Mouse (Mus musculus) forebrain, embryonic 11.5 days (tissue): Measurements from ENCODE around the gene Agpat3. TPM values are rescaled to one million over a fixed set of nuclear protein-coding genes. Genes with fewer than 3 reads are reported as not detected.

Experiments used
- ATAC-seq: fragments of 200-750 bp; cut with Nextera tagmentation; replicated peaks from 2 replicates; pipeline ENCODE4 v1.8.0; 2017; ENCODE audit warnings: moderate TSS enrichment; ENCODE audit not compliant: low FRiP score
- DNase-seq: peaks from one replicate; pipeline ENCODE4 v3.0.0-alpha.2; 2017; ENCODE audit warnings: low spot score
- H3K27ac ChIP-seq: fragments of 300-500 bp; sonication (generic); 2 replicates; pipeline ENCODE4 v1.5.1; 2014; ENCODE audit warnings: low read depth, low read length
- H3K27me3 ChIP-seq: fragments of 300-500 bp; sonication (generic); 2 replicates; pipeline ENCODE4 v1.6.1; 2014; ENCODE audit warnings: mild to moderate bottlenecking, low read length, mixed read lengths; ENCODE audit not compliant: control insufficient read depth, insufficient read depth
- H3K36me3 ChIP-seq: fragments of 300-500 bp; sonication (generic); 2 replicates; pipeline ENCODE4 v1.6.1; 2014; ENCODE audit warnings: mild to moderate bottlenecking, low read length, moderate library complexity, mixed read lengths; ENCODE audit not compliant: control insufficient read depth, insufficient read depth
- H3K4me1 ChIP-seq: fragments of 300-500 bp; sonication (generic); replicated peaks from 2 replicates; pipeline ENCODE4 v1.6.1; 2014; ENCODE audit warnings: low read length, mixed read lengths; ENCODE audit not compliant: control insufficient read depth, insufficient read depth
- H3K4me2 ChIP-seq: fragments of 300-500 bp; sonication (generic); 2 replicates; pipeline ENCODE4 v1.6.1; 2014; ENCODE audit warnings: low read depth, mild to moderate bottlenecking, low read length, moderate library complexity, mixed read lengths; ENCODE audit not compliant: severe bottlenecking
- H3K4me3 ChIP-seq: fragments of 300-500 bp; sonication (generic); 2 replicates; pipeline ENCODE4 v1.5.1; 2014; ENCODE audit warnings: low read depth, low read length
- H3K9ac ChIP-seq: fragments of 300-500 bp; sonication (generic); 2 replicates; pipeline ENCODE4 v1.6.1; 2014; ENCODE audit warnings: low read length
- H3K9me3 ChIP-seq: fragments of 300-500 bp; sonication (generic); 2 replicates; pipeline ENCODE4 v1.6.1; 2016; ENCODE audit warnings: low read length, mixed read lengths; ENCODE audit not compliant: control insufficient read depth
- WGBS: fragments of 180-500 bp; shearing (Covaris S2); extraction: QIAGEN DNeasy Blood & Tissue Kit; methylation state at CpG from one replicate; pipeline ENCODE4 v1.1.7; 2014; 5-methylcytosine and 5-hydroxymethylcytosine counted together
- polyA plus RNA-seq: library from polyadenylated mRNA; unstranded; fragments of >200 nt; fragmentation: Nextera tagmentation; extraction: Ambion mirVana; gene quantifications from 2 replicates; pipeline ENCODE4 v1.2.1, GENCODE M21; 2014

Agpat3 gene
- polyA plus RNA-seq, 1 experiment from 2014 or later = 52.3 TPM

- 61% methylated on average over 20 of the region's 20 CpGs for WGBS
- no peak for DNase-seq
- no peak overlapping the region for H3K27ac ChIP-seq
- H3K4me1 ChIP-seq = no peaks in the 10 kb centered on the region; the same call in 1 of the 2 replicates
- no peak overlapping the region for H3K4me3 ChIP-seq
- H3K9ac ChIP-seq = no peak overlapping the region
- H3K36me3 ChIP-seq = no peaks in the 10 kb centered on the region
- no peak overlapping the region for H3K4me2 ChIP-seq
- H3K27me3 ChIP-seq = peaks cover 15% of the 10 kb centered on the region
- ATAC-seq = no peak
- H3K9me3 ChIP-seq = no peaks in the 10 kb centered on the region
Measured at GRCm38 (mm10) chr10:78388216-78388980, 36.1 kb upstream of the Agpat3 start.

GRCm38 (mm10) chr10:78385520-78385919 is 33.2 kb upstream of the Agpat3 start:
- Histone ChIP-seq H3K27me3 (peaks cover 2% of the 10 kb centered on the region), H3K4me1 (no peaks in the 10 kb centered on the region), H3K9ac (no peak overlapping the region), H3K4me3 (no peak overlapping the region), H3K4me2 (no peak overlapping the region), H3K9me3 (no peaks in the 10 kb centered on the region), H3K27ac (no peak overlapping the region), H3K36me3 (no peaks in the 10 kb centered on the region)
- no peak for ATAC-seq
- no peak for DNase-seq
- 78% methylated on average over 5 of the region's 5 CpGs for WGBS

GRCm38 (mm10) chr10:78383567-78383966 is 31.3 kb upstream of the Agpat3 start:
- DNase-seq = no peak
- ATAC-seq = no peak
- no peak overlapping the region for H3K4me2 ChIP-seq
- no peak overlapping the region for H3K4me3 ChIP-seq
- no peak overlapping the region for H3K9ac ChIP-seq
- no peak overlapping the region for H3K27ac ChIP-seq
- H3K36me3 ChIP-seq = no peaks in the 10 kb centered on the region
- H3K27me3 ChIP-seq = no peaks in the 10 kb centered on the region
- WGBS = 71% methylated on average over 3 of the region's 3 CpGs
- H3K9me3 ChIP-seq = no peaks in the 10 kb centered on the region
- no peaks in the 10 kb centered on the region for H3K4me1 ChIP-seq

DNA sequence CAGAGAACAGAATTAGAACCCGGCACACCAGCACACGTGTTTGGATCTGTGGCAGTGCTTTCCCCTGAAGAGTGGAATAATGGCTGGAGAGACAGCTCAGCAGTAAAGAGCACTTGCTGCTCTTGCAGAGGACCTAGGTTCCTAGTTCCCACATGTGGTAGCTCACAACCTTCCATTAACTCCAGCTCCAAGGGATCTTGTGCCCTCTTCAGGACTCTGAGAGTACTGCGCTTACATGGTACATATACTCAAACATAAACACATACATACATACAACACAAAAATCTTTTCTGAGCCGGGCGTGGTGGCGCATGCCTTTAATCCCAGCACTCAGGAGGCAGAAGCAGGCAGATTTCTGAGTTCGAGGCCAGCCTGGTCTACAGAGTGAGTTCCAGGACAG is 26.2 kb upstream of the Agpat3 start:
- H3K36me3 ChIP-seq = no peaks in the 10 kb centered on the region

DNA sequence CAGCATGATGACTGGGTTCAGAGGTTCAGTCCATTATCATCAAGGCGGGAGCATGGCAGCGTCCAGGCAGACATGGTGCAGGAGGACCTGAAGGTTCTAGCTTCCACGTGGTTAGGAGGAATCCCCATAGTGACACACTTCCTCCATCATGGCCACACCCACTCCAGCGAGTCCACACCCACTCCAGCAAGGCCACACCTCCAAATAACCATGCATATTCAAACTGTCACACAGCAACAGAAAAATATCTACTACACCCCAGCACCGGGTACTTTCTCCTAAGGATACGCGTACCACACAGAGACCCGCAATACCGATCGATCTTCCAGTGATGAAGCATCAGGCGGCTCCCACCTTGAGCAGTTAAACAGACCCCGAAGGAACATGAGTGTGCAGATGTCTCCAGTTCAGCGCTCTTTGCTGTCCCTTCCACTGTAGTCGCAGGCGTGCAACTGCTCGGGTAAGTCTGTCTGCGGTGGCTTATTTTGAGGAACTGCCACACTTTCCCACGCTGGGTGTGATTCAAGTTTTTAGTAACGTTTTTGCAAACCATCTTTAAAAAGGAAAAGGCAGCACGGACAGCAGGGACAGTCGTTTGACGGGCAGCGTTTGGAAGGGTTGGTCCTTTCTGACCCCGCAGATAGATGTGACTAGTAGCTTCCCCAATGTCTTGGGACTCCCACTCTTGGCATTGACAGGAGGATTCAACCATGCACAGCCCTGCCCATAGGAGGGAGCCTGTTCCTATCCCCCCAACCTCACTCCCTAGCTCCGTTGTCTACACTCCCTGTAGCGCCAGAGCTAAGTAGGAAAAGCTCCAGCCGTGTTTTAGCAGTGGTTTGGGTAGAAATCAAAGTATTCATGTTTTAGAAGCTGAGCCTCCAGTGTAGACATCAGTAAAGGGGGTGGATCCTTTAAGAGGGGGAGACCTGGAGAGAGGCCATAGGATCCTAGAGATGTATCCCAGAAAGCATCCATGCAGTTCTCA is 20.7 kb upstream of the Agpat3 start:
- no peak overlapping the region for H3K4me3 ChIP-seq
- no peak for ATAC-seq

More for the DNA sequence above, 26.2 kb upstream of the Agpat3 start:
- no peaks in the 10 kb centered on the region; the same call in 1 of the 2 replicates for H3K9me3 ChIP-seq
- H3K4me3 ChIP-seq = no peak overlapping the region
- WGBS = 94% methylated on average over 7 of the region's 7 CpGs
- H3K4me2 ChIP-seq = no peak overlapping the region
- no peak overlapping the region for H3K27ac ChIP-seq
- no peak for ATAC-seq
- no peak overlapping the region for H3K9ac ChIP-seq
- no peaks in the 10 kb centered on the region for H3K27me3 ChIP-seq
- H3K4me1 ChIP-seq = no peaks in the 10 kb centered on the region
- no peak for DNase-seq

DNA sequence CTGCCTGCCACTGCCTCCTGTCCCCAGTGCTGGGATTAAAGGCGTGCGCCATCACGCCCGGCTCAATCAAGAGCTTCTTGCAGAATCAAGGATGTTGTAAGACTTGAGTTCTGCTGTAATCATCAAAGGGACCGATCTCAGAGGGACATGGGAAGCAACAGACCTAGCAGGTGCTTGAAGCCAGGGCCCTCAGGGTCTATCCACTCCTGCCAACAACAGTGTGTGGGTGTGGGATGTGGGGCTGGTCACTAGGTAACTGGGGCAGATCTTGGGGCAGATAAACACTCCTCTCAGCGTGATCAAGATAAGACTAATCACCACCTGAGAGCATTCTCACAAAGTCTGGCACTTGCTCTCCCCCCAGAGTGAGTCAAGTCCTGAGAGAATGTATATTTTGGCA is 19.5 kb upstream of the Agpat3 start:
- no peak overlapping the region for H3K4me2 ChIP-seq
- H3K27me3 ChIP-seq = no peaks in the 10 kb centered on the region
- H3K4me3 ChIP-seq = no peak overlapping the region
- DNase-seq (no peak), ATAC-seq (no peak)
- H3K4me1 ChIP-seq = no peaks in the 10 kb centered on the region
- no peak overlapping the region for H3K9ac ChIP-seq
- no peaks in the 10 kb centered on the region for H3K9me3 ChIP-seq
- 91% methylated on average over 6 of the region's 6 CpGs for WGBS
- no peaks in the 10 kb centered on the region for H3K36me3 ChIP-seq
- no peak overlapping the region for H3K27ac ChIP-seq

More for the DNA sequence above, 20.7 kb upstream of the Agpat3 start:
- H3K4me2 ChIP-seq = no peak overlapping the region
- H3K36me3 ChIP-seq = no peaks in the 10 kb centered on the region
- H3K4me1 ChIP-seq = no peaks in the 10 kb centered on the region
- H3K9ac ChIP-seq = no peak overlapping the region
- no peaks in the 10 kb centered on the region for H3K9me3 ChIP-seq
- no peak for DNase-seq
- H3K27me3 ChIP-seq = no peaks in the 10 kb centered on the region
- 71% methylated on average over 27 of the region's 27 CpGs for WGBS
- H3K27ac ChIP-seq = no peak overlapping the region

GRCm38 (mm10) chr10:78367586-78367985 is 15.3 kb upstream of the Agpat3 start:
- Histone ChIP-seq H3K4me3 (no peak overlapping the region), H3K9ac (no peak overlapping the region), H3K27ac (no peak overlapping the region), H3K4me1 (no peaks in the 10 kb centered on the region), H3K4me2 (no peak overlapping the region), H3K36me3 (no peaks in the 10 kb centered on the region), H3K27me3 (no peaks in the 10 kb centered on the region), H3K9me3 (no peaks in the 10 kb centered on the region)
- 51% methylated on average over 4 of the region's 4 CpGs for WGBS
- no peak for DNase-seq
- ATAC-seq = no peak

- H3K27ac ChIP-seq = no peak overlapping the region
- no peaks in the 10 kb centered on the region for H3K9me3 ChIP-seq
- H3K9ac ChIP-seq = no peak overlapping the region
- ATAC-seq (no peak), DNase-seq (no peak)
- 73% methylated on average over 9 of the region's 9 CpGs for WGBS
- no peak overlapping the region for H3K4me2 ChIP-seq
- no peaks in the 10 kb centered on the region for H3K4me1 ChIP-seq
- H3K4me3 ChIP-seq = no peak overlapping the region
- no peaks in the 10 kb centered on the region for H3K27me3 ChIP-seq
- H3K36me3 ChIP-seq = no peaks in the 10 kb centered on the region
Measured at GRCm38 (mm10) chr10:78366851-78367312, 14.6 kb upstream of the Agpat3 start.
